Mouse (Mus musculus) myocyte (in vitro differentiated cells): ENCODE measurements around the gene Gm20431. TPM values are rescaled to one million over a fixed set of nuclear protein-coding genes. Genes with fewer than 3 reads are reported as not detected.
A peak's percentile ranks its signal among the peaks of the same experiment; 100 is the strongest.
"Not testable (repeated sequence)": the region's sequence is repeated elsewhere in the genome, so short reads cannot be mapped to it uniquely, and the experiment has no call there.

Experiments
- H3K27me3 ChIP-seq: one replicate; pipeline ENCODE4 v1.6.1; 2011; ENCODE audit not compliant: control insufficient read depth, insufficient read depth, insufficient read length
- H3K36me3 ChIP-seq: one replicate; pipeline ENCODE4 v1.6.1; 2011; ENCODE audit not compliant: control insufficient read depth, insufficient read depth
- H3K4me2 ChIP-seq: one replicate; pipeline ENCODE4 v1.6.1; 2011; ENCODE audit warnings: low read depth, control low read depth
- H3K4me3 ChIP-seq: one replicate; pipeline ENCODE4 v1.5.1; 2011; ENCODE audit warnings: mild to moderate bottlenecking, control low read depth, moderate library complexity
- H3K79me2 ChIP-seq: one replicate; pipeline ENCODE4 v1.6.1; 2011; ENCODE audit not compliant: control insufficient read depth, insufficient read depth
- H3ac ChIP-seq: one replicate; pipeline ENCODE4 v1.6.1; 2011; ENCODE audit not compliant: control insufficient read depth, insufficient read length
- CEBPB ChIP-seq: IDR thresholded peaks from 2 replicates; pipeline ENCODE4 v1.6.1; 2011; ENCODE audit warnings: mild to moderate bottlenecking, moderate library complexity; ENCODE audit not compliant: poor library complexity, insufficient read depth, severe bottlenecking
- E2F4 ChIP-seq: IDR thresholded peaks from one replicate; pipeline ENCODE4 v1.6.1; 2011; ENCODE audit warnings: mild to moderate bottlenecking, control low read depth, moderate library complexity; ENCODE audit not compliant: insufficient read depth
- MAX ChIP-seq: IDR thresholded peaks from one replicate; pipeline ENCODE4 v1.6.1; 2011; ENCODE audit warnings: low read depth, mild to moderate bottlenecking, control low read depth
- MYOD1 ChIP-seq, 3 experiments: IDR thresholded peaks; one replicate each; pipeline ENCODE4 v1.6.1; 2011; ENCODE audit warnings: control low read depth in 2 of 3, low read depth in 2 of 3, mild to moderate bottlenecking in 2 of 3, moderate library complexity in 1 of 3; ENCODE audit not compliant: insufficient read length in 2 of 3, control insufficient read depth in 1 of 3
- MYOG ChIP-seq, 3 experiments: IDR thresholded peaks; one replicate each; pipeline ENCODE4 v1.6.1; 2011; ENCODE audit warnings: control low read depth in 2 of 3, low read depth in 2 of 3, mild to moderate bottlenecking in 2 of 3; ENCODE audit not compliant: insufficient read length in 2 of 3, control insufficient read depth in 1 of 3, insufficient read depth in 1 of 3
- POLR2A ChIP-seq: IDR thresholded peaks from one replicate; pipeline ENCODE4 v1.6.1; 2011; ENCODE audit warnings: low read depth, mild to moderate bottlenecking, control low read depth, moderate library complexity; ENCODE audit not compliant: insufficient read length
- POLR2AphosphoS2 ChIP-seq: IDR thresholded peaks from one replicate; pipeline ENCODE4 v1.6.1; 2011; ENCODE audit warnings: low read depth, control low read depth; ENCODE audit not compliant: insufficient read length
- REST ChIP-seq: IDR thresholded peaks from one replicate; pipeline ENCODE4 v1.6.1; 2011; ENCODE audit warnings: mild to moderate bottlenecking, control low read depth, moderate library complexity; ENCODE audit not compliant: insufficient read depth, insufficient read length
- SRF ChIP-seq: IDR thresholded peaks from one replicate; pipeline ENCODE4 v1.6.1; 2011; ENCODE audit warnings: low read depth; ENCODE audit not compliant: control insufficient read depth, insufficient read length
- TCF12 ChIP-seq: IDR thresholded peaks from one replicate; pipeline ENCODE4 v1.6.1; 2011; ENCODE audit warnings: mild to moderate bottlenecking, control low read depth; ENCODE audit not compliant: poor library complexity, insufficient read depth, severe bottlenecking
- TCF3 ChIP-seq: IDR thresholded peaks from one replicate; pipeline ENCODE4 v1.6.1; 2011; ENCODE audit warnings: low read depth, control low read depth; ENCODE audit not compliant: insufficient read length
- USF1 ChIP-seq: IDR thresholded peaks from one replicate; pipeline ENCODE4 v1.6.1; 2011; ENCODE audit warnings: low read depth, mild to moderate bottlenecking, control low read depth, moderate library complexity
- polyA plus RNA-seq: library from polyadenylated mRNA; unstranded; fragments of >200 nt; fragmentation: generic; extraction: Trizol; gene quantifications from one replicate; pipeline ENCODE4 v1.2.1, GENCODE M21; 2012; ENCODE audit warnings: missing spikeins

Gene Gm20431
- polyA plus RNA-seq, 1 experiment: 9.2 TPM

DNA sequence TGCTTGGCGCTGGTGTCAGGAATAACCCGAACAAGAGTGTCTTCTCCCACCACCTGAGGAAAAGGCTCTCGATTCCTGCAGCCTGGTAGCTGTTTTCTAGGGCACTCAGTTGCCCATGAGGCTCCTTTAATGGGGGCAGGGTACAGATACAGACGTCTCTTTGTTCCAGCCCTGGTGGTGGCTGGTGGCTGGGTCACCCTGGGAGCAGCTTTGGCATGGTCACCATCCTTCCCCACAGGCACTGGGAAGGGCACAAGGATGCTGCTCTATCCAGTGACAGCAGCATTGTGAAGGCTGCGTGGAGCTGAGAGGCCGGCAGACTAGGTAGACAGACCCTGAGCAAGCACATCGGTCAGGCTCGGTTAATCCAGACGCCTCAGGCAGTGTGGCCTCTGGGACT is 9.7 kb downstream of the Gm20431 start:
- Histone ChIP-seq H3K79me2 (peaks cover 13% of the 10 kb centered on the region), H3ac (no peak overlapping the region), H3K36me3 (peaks cover 13% of the 10 kb centered on the region), H3K4me3 (no peak overlapping the region), H3K4me2 (no peak overlapping the region), H3K27me3 (no peaks in the 10 kb centered on the region)
- TF ChIP-seq REST (no peak), MYOD1 (IDR thresholded peaks at IDR 0.05; ENCODE audit: control insufficient read depth in 1 of 3, insufficient read length in 2 of 3, low read depth in 2 of 3) (no peak), USF1 (no peak), MYOG (IDR thresholded peaks at IDR 0.05; ENCODE audit: control insufficient read depth in 1 of 3, insufficient read depth in 1 of 3, insufficient read length in 2 of 3, low read depth in 2 of 3) (no peak), TCF3 (no peak), MAX (no peak), CEBPB (no peak), TCF12 (no peak), SRF (no peak), E2F4 (no peak), POLR2A (no peak), POLR2AphosphoS2 (no peak)

DNA sequence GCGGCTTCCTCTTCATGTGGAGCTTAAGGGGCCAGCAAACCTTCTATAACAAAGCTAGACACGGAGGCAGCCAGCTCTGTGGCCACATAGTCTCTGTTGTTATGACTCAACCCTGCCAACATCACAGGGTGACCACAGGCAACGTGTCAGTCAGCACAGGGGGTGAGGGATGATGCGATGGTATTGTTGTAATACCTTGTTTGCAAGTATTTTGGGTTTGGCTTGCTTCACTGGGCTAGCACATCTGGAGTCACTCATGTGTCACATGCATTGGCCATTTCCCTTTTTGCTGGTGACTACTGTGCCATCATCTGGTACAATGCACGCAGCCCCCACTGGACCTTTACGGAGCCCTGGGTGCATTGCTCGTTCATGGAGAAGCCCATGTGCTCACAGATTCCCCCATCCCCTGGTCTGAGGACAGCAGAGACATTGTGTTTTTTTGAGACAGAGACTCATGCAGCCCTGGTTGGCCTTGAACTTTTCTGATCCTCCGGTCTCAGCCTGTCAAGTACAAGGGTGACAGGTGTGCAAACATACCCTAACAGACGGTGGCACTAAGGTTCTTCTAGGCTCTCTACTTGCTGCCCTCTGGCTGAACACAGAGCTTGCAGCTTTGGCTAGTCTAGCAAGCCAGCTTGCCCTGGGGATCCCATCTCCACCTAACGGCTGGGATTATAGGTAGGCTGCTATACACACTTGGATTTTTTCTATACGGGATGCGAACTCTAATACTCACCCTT is 11.8 kb downstream of the Gm20431 start:
- H3ac ChIP-seq: no peak overlapping the region
- H3K27me3 ChIP-seq: no peaks in the 10 kb centered on the region
- H3K36me3 ChIP-seq: peaks cover 18% of the 10 kb centered on the region
- peak overlapping the region; percentile 10 for H3K4me2 ChIP-seq
- H3K79me2 ChIP-seq: no peaks in the 10 kb centered on the region
- no peak overlapping the region for H3K4me3 ChIP-seq
- no peak for TF ChIP-seq REST
- no peak for TF ChIP-seq CEBPB

DNA sequence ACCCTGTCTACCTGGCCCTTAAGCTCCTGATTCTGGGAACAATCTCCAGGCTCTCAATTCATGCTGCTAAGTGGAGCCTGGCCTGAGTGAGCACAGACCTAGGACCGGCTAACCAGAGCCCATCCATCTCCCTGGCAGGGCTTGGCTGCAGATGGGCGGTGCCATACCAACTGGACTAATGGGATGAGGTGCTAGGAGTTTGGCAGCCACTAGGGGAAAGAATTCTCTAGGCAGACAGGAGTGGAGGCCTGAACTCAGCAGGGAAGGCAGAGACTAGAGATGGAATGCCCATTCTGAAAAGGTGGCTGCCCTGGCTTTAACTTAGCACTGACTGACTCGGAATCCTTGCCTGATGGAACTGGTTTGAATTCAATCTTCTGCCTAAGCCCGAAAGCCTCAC is 14.9 kb downstream of the Gm20431 start:
- Histone ChIP-seq H3K4me3 (no peak overlapping the region), H3K79me2 (no peaks in the 10 kb centered on the region), H3K4me2 (no peak overlapping the region), H3ac (no peak overlapping the region), H3K27me3 (no peaks in the 10 kb centered on the region), H3K36me3 (peaks cover 10% of the 10 kb centered on the region)
- TF ChIP-seq POLR2A (no peak), REST (no peak), TCF12 (no peak), POLR2AphosphoS2 (no peak), TCF3 (no peak), MYOG (IDR thresholded peaks at IDR 0.05; ENCODE audit: control insufficient read depth in 1 of 3, insufficient read depth in 1 of 3, insufficient read length in 2 of 3, low read depth in 2 of 3) (no peak), MAX (no peak), E2F4 (no peak), USF1 (no peak), SRF (no peak), CEBPB (no peak), MYOD1 (IDR thresholded peaks at IDR 0.05; ENCODE audit: control insufficient read depth in 1 of 3, insufficient read length in 2 of 3, low read depth in 2 of 3) (no peak)

- H3K79me2 ChIP-seq, H3K27me3 ChIP-seq, H3K4me2 ChIP-seq, H3ac ChIP-seq, H3K36me3 ChIP-seq, H3K4me3 ChIP-seq: not testable (repeated sequence)
Observed at GRCm38 (mm10) chr2:167643356-167644052, 17.8 kb downstream of the Gm20431 start.

- no peak overlapping the region for H3K4me3 ChIP-seq
- no peak overlapping the region for H3ac ChIP-seq
- H3K27me3 ChIP-seq: no peaks in the 10 kb centered on the region
- no peak overlapping the region for H3K4me2 ChIP-seq
- H3K79me2 ChIP-seq: no peaks in the 10 kb centered on the region
- TF ChIP-seq USF1 (no peak), MYOD1 (IDR thresholded peaks at IDR 0.05; ENCODE audit: control insufficient read depth in 1 of 3, insufficient read length in 2 of 3, low read depth in 2 of 3) (no peak), CEBPB (no peak), POLR2AphosphoS2 (no peak), TCF12 (no peak), REST (no peak), MAX (no peak), MYOG (IDR thresholded peaks at IDR 0.05; ENCODE audit: control insufficient read depth in 1 of 3, insufficient read depth in 1 of 3, insufficient read length in 2 of 3, low read depth in 2 of 3) (no peak), SRF (no peak), POLR2A (no peak), E2F4 (no peak), TCF3 (no peak)
- peaks cover 5% of the 10 kb centered on the region for H3K36me3 ChIP-seq
Observed at GRCm38 (mm10) chr2:167642164-167642563, 19.1 kb downstream of the Gm20431 start.
